Mouse (Mus musculus) liver, adult 2 months (tissue): ENCODE data around the gene Ttn. TPM values are rescaled to one million over a fixed set of nuclear protein-coding genes. Genes with fewer than 3 reads are reported as not detected.

Experiments
- DNase-seq: peaks from one replicate; pipeline ENCODE4 v3.0.0-alpha.2; 2011; ENCODE audit warnings: low read depth, low spot score; ENCODE audit errors: extremely low read depth
- H3K27ac ChIP-seq: fragments of 200-500 bp; replicated peaks from 2 replicates; pipeline ENCODE4 v1.5.1; 2012; ENCODE audit warnings: low read depth, mild to moderate bottlenecking, control low read depth, inconsistent platforms, low read length; ENCODE audit not compliant: insufficient read depth
- H3K27me3 ChIP-seq: fragments of 200-500 bp; 2 replicates; pipeline ENCODE4 v1.6.1; 2012; ENCODE audit warnings: mild to moderate bottlenecking, moderate library complexity, low read length, inconsistent platforms; ENCODE audit not compliant: control insufficient read depth, insufficient read depth
- H3K36me3 ChIP-seq: fragments of 200-500 bp; 2 replicates; pipeline ENCODE4 v1.6.1; 2012; ENCODE audit warnings: low read length, inconsistent platforms; ENCODE audit not compliant: control insufficient read depth, insufficient read depth
- H3K4me1 ChIP-seq: fragments of 200-500 bp; 2 replicates; pipeline ENCODE4 v1.6.1; 2011; ENCODE audit warnings: low read length; ENCODE audit not compliant: control insufficient read depth, insufficient read depth
- H3K4me3 ChIP-seq: fragments of 200-500 bp; 2 replicates; pipeline ENCODE4 v1.5.1; 2011; ENCODE audit warnings: low read depth, mild to moderate bottlenecking, control low read depth, low read length, moderate library complexity; ENCODE audit not compliant: insufficient read depth
- H3K79me2 ChIP-seq: fragments of 200-500 bp; 2 replicates; pipeline ENCODE4 v1.6.1; 2012; ENCODE audit warnings: inconsistent platforms, mild to moderate bottlenecking, low read length, moderate library complexity; ENCODE audit not compliant: control insufficient read depth, insufficient read depth
- H3K9ac ChIP-seq: fragments of 200-500 bp; 2 replicates; pipeline ENCODE4 v1.6.1; 2012; ENCODE audit warnings: low read depth, mild to moderate bottlenecking, control low read depth, inconsistent platforms, low read length
- CTCF ChIP-seq: fragments of 200-500 bp; IDR thresholded peaks from 2 replicates; pipeline ENCODE4 v1.5.1; 2011; ENCODE audit warnings: low read depth, low read length, control low read depth
- POLR2A ChIP-seq: fragments of 200-500 bp; IDR thresholded peaks from 2 replicates; pipeline ENCODE4 v1.6.1; 2011; ENCODE audit warnings: low read length, control low read depth; ENCODE audit not compliant: insufficient read depth; ENCODE audit errors: extremely low read depth
- WGBS: fragments of 180-500 bp; shearing (Covaris S2); methylation state at CpG from one replicate; pipeline ENCODE4 v1.1.7; 2018; 5-methylcytosine and 5-hydroxymethylcytosine counted together
- polyA plus RNA-seq: library from polyadenylated mRNA; depleted of rRNA; stranded (reverse); fragments of >200 nt; gene quantifications from 2 replicates; pipeline ENCODE4 v1.2.3, GENCODE M21; 2012
- total RNA-seq: library from RNA; depleted of rRNA; stranded (reverse); fragments of >200 nt; gene quantifications from 2 replicates; pipeline ENCODE4 v1.2.3, GENCODE M21; 2014

The Ttn gene
- total and polyA plus RNA-seq, 2 experiments = 0.01 to 4.9 TPM

- no peak overlapping the region for H3K27ac ChIP-seq
- WGBS = 53% methylated on average over 7 of the region's 7 CpGs
- H3K4me3 ChIP-seq = no peak overlapping the region
- H3K79me2 ChIP-seq = no peaks in the 10 kb centered on the region
- no peak for DNase-seq
- TF ChIP-seq CTCF (no peak), POLR2A (no peak)
- H3K9ac ChIP-seq = no peak overlapping the region
- H3K36me3 ChIP-seq = no peaks in the 10 kb centered on the region
- no peaks in the 10 kb centered on the region for H3K4me1 ChIP-seq
- H3K27me3 ChIP-seq = no peaks in the 10 kb centered on the region
These were observed 54.0 kb downstream of the Ttn start for GRCm38 (mm10) chr2:76928298-76928697.

- Histone ChIP-seq H3K27ac (no peak overlapping the region), H3K4me1 (no peaks in the 10 kb centered on the region), H3K9ac (no peak overlapping the region), H3K79me2 (no peaks in the 10 kb centered on the region), H3K4me3 (no peak overlapping the region), H3K36me3 (no peaks in the 10 kb centered on the region), H3K27me3 (no peaks in the 10 kb centered on the region)
- no peak for DNase-seq
- TF ChIP-seq POLR2A = no peak
- no peak for TF ChIP-seq CTCF
- 69% methylated on average over 12 of the region's 12 CpGs for WGBS
These were observed 55.4 kb downstream of the Ttn start for GRCm38 (mm10) chr2:76926927-76927326.

DNA sequence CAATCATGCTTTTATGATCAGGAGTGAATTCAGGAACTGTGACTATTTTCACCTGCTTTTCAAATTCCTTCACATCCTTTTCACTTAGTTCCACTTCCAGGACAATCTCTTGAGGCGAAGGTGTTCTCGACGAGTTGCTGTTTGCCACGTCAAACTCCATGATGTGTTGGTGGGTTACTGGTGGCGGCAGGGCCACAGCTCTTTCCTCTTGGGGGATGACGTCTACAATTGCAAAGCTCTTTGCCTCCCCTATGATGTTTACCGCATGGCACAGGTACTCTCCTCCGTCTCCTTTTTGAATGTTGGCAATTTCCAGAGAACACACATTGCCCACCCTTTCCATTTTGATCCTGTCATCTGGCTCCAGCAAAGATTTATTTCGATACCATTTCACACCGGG, 67.4 kb downstream of the Ttn start:
- no peaks in the 10 kb centered on the region for H3K27me3 ChIP-seq
- H3K36me3 ChIP-seq = no peaks in the 10 kb centered on the region
- no peak for TF ChIP-seq CTCF
- no peak overlapping the region for H3K27ac ChIP-seq
- no peak for DNase-seq
- no peak overlapping the region for H3K4me3 ChIP-seq
- no peaks in the 10 kb centered on the region for H3K79me2 ChIP-seq
- H3K4me1 ChIP-seq = no peaks in the 10 kb centered on the region
- no peak overlapping the region for H3K9ac ChIP-seq
- 89% methylated on average over 10 of the region's 10 CpGs for WGBS

- H3K27ac ChIP-seq = no peak overlapping the region
- H3K36me3 ChIP-seq = no peaks in the 10 kb centered on the region
- TF ChIP-seq CTCF (no peak), POLR2A (no peak)
- no peaks in the 10 kb centered on the region for H3K79me2 ChIP-seq
- H3K27me3 ChIP-seq = no peaks in the 10 kb centered on the region
- no peaks in the 10 kb centered on the region for H3K4me1 ChIP-seq
- 83% methylated on average over 15 of the region's 15 CpGs for WGBS
- H3K9ac ChIP-seq = no peak overlapping the region
- no peak overlapping the region for H3K4me3 ChIP-seq
- no peak for DNase-seq
These were observed 73.5 kb downstream of the Ttn start for GRCm38 (mm10) chr2:76908705-76909457.

DNA sequence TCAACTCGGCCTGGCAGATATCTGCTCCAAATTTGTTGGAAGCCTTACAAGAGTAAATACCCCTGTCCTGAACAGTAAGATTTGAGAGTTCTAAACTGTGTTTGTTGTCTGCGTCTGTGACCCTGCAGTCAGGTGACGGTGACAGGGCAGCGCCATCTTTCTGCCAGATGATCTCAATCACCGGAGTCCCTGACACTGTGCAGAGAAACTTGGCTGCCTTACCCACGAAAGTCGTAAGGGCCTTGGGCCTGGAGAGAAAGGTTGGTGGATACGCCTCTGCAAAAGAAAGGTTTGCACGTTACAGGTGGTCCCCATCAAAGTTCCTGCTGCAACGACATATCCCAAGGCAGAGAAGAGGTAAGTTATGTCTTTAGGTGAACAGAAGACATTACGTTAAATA, 79.0 kb downstream of the Ttn start:
- H3K36me3 ChIP-seq = no peaks in the 10 kb centered on the region
- no peaks in the 10 kb centered on the region for H3K27me3 ChIP-seq
- no peaks in the 10 kb centered on the region for H3K79me2 ChIP-seq
- WGBS = 87% methylated on average over 11 of the region's 11 CpGs
- H3K9ac ChIP-seq = no peak overlapping the region
- H3K27ac ChIP-seq = no peak overlapping the region
- no peak for TF ChIP-seq POLR2A
- H3K4me3 ChIP-seq = no peak overlapping the region
- H3K4me1 ChIP-seq = no peaks in the 10 kb centered on the region
- no peak for DNase-seq

- Histone ChIP-seq H3K79me2 (no peaks in the 10 kb centered on the region), H3K36me3 (no peaks in the 10 kb centered on the region)
- WGBS = 78% methylated on average over 24 of the region's 24 CpGs
These were observed 80.8 kb downstream of the Ttn start for GRCm38 (mm10) chr2:76901476-76902086.

More at GRCm38 (mm10) chr2:76901476-76902086, 80.8 kb downstream of the Ttn start:
- DNase-seq = no peak
- Histone ChIP-seq H3K4me3 (no peak overlapping the region), H3K9ac (no peak overlapping the region), H3K27me3 (no peaks in the 10 kb centered on the region), H3K27ac (no peak overlapping the region), H3K4me1 (no peaks in the 10 kb centered on the region)
- TF ChIP-seq CTCF (no peak), POLR2A (no peak)
